Mouse (Mus musculus) adrenal gland, adult 18-20 months (tissue): Measurements from ENCODE around the gene Slc39a11. TPM values are rescaled to one million over a fixed set of nuclear protein-coding genes. Genes with fewer than 3 reads are reported as not detected.
"Not testable (repeated sequence)": the region's sequence is repeated elsewhere in the genome, so short reads cannot be mapped to it uniquely, and the experiment has no call there.

ENCODE experiments used
- DNase-seq, 2 experiments: peaks; one replicate each; pipeline ENCODE4 v3.0.0; 2021 to 2022; ENCODE audit warnings: low spot score in 2 of 2
- total RNA-seq, 2 experiments: library from RNA; stranded (reverse); gene quantifications; 1 replicate in 1 of 2; 2 replicates in 1 of 2; pipeline ENCODE4 v1.2.3; 2021

Slc39a11 gene
- total RNA-seq, 2 experiments from 2014 or later: 23.1 to 29.1 TPM

DNA sequence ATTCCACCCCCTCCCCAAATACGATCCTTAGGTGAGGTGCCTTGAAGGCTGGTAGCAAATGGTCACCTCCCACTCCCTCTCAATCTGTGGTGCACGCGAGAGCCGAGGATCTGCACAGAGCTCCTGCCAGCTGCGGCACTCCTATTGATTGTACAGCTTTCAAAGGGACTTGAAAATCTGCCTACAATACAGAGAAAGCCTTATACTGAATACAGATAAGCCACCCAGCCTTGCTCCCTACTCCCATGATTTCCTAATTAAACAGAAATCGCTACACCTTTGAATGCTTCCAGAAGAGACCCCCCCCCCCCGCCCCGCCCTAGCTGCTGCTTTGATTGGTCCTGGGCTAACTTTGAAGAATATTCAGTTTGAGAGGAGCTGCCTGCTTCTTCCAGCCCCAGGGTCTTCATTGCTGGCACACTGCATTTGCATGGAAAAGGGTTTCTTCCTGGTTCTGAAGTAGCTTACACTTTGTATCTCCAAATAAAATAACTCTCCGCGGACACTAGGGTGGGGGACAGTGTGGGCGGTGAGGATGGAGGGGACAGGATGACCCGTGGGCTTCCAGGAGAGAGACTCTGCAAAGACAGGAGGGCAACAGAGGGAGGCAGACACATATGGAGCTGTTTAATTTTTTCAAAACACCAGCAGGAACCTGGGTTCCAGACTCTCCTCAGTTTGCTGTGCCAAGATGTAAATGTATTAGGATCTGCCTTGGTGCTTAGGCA lies 48.1 kb downstream of the Slc39a11 start:
- DNase-seq: no peak

DNA sequence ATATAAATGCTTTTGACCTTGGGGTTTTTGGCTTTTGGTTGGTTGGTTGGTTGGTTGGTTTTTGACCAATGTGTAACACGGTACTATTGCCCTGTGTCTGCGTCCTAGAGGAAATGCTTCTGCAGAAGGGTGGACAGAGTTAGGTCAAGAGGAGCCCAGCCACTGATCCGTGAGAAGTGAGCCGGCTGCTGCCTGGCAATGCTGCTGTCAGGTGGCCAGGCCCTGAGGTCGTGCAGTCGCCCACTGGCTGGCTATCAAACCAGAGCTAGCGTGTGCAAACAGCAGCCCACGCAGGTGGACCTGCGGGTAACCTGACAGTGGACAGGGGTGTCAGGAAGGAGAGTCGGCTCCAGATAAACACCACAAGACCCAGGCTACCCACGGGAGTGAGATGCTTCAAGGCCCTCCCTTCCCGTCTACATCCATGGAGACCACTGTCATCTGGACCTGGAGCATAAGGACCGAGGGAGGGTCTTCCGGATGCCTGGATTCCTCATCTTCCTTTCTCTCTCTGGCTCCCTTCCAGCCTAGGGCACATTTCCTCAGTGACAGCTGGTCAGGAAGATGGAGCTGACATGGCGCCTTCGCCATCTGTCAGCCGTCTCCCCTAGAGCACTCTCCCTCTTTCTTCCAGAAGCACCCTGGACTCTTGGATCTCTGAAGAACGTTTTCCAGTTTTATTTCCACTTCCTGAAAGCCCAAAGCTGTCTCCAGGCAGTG lies 49.2 kb downstream of the Slc39a11 start:
- DNase-seq: no peak

DNA sequence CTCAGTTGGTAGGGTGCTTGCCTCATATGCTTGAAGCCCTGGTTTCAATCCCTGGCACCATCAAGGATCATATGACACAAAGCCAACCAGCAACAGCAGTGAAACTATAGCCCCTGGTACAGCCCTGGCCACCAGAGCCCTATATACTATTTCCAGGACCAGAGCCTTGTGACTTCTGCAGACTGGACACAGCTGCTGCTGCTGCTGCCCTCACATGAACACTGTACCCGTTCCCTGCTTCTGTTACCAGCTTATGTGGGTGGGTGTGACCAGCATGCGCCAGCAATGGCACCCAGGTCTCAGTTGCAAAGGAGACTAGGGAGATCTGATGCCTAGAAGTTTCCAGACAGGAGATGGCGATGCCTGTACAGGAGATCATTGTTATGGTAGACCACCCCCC lies 52.2 kb downstream of the Slc39a11 start:
- DNase-seq: no peak

DNA sequence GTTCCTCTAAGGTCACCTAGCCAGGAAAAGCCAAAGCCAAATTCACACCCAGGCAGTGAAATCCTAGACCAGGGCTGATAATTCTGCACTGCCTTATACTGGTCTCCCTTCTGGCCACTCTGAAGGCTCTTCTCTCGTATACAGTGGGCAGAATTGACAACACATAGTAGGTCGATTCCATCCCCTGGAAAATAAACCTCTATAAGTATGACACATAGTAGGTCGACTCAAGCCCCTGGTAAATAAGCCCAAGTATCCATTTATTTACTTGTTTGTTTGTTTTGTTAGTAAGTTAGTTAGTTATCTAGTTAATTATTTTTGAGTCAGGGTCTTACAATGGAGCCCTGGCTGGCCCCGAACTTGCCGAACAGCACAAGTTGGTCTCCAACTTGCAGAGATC lies 54.7 kb downstream of the Slc39a11 start:
- no peak for DNase-seq

DNA sequence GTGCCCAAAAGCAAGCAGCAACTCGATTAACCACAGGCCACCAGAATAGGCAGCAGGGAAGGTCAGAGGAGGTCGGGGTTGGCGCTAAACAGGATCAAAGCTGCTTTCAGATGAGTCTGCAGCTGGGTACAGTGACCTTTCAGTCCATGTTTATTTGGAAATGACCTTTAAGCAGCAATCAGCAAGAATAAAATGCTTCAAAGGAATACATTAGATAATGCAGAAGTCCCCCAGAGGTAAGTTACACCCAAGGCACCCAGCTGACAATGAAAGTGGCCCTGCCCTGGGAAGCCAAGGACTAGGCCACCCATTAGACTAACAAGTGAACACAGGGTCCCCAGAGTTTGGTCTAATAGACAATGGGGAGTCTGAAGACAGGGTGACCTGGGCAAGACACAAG lies 60.9 kb downstream of the Slc39a11 start:
- no peak for DNase-seq

DNA sequence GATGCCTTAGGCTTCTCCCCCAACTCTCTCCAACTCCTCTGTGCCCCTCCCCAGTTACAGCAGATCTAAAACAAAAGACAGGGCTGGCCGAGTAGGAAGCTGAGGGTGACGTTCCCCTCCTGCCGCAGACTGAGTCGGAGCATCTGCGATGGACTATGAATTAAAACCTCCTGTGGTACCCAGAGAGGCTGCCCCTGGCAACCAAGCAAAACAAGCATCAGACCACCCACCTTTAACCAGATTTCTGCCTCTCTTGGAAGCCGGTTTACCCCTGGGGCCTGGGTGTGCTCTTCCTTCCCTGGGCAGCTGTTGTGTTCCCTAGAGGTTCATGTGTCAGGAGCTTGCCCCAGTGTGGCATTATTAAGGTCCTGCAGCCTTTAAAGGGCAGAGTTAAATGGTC lies 63.5 kb downstream of the Slc39a11 start:
- DNase-seq: no peak

DNA sequence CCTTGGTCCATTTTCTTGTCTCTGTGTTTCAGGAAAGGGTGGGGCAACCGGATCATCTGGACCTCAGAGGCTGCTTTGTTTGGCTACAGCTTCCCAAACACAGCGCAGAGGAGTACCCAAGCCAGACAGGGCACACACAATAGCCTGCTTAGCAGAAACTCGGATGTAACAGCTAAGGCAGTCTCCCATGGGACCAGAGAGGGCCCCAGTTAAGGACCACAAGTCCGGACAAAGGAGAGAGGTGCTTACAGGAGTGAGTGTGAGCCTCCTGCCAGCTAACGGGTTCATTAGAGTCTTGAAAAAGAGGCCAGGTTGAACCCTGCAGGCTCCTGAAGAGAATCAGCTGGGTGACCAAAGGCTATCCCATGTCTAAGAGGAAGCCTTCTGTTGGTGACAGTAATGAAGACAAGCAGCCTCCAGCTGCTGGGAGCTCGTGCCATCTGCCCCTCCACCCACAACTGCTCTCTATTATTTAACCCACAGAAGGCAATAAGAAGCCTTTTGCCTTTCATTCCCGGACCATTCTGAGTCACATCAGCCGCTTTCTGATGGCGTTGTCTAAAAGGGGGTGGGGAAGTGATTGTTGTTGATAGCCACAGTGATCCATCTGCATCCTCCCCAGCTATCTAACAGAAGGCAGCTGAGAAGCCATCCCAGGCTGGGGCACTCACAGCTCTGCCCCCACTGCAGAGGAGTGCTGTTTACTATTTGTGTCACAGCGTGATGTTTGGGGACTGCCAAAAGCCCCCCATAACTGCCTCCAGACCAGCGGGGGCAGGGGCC lies 65.8 kb downstream of the Slc39a11 start:
- DNase-seq: no peak

DNA sequence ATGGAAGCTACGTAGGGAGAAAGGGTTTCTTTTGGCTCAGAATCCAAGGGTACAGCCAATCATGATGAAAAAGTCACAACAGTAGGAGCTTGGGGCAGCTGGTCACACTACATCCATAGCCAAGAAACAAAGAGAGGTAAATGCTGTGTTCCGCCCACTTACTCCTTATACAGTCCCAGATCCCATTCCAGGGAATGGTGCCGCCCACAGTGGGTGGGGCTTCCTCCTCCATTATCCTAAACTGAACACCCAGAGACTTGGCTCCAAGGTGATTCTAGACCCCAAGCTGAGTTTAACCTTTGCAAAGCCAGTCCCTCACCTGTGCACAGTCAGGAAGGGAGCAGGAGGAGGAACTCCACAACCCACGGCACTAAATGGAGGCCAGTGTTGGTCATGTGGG lies 72.7 kb downstream of the Slc39a11 start:
- no peak for DNase-seq

DNA sequence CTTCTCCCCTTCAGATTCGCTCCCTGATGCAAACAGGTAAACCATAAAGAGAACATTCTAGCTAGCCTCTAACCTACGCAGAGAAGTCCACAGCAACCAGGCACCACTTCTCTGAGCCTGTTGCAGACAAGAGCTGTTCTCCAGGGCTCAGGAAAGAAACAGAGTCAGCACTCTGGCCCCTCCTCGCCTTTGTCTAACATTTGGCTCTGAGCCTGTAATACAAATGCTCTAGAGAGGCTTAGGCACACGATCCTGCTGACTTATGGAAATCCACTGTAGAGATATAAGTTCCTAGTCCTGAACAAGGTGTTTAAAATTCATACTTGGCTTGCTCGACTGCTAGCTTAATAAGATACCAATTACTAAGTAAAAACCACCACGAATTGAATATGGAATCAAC lies 77.2 kb downstream of the Slc39a11 start:
- DNase-seq: no peak

DNA sequence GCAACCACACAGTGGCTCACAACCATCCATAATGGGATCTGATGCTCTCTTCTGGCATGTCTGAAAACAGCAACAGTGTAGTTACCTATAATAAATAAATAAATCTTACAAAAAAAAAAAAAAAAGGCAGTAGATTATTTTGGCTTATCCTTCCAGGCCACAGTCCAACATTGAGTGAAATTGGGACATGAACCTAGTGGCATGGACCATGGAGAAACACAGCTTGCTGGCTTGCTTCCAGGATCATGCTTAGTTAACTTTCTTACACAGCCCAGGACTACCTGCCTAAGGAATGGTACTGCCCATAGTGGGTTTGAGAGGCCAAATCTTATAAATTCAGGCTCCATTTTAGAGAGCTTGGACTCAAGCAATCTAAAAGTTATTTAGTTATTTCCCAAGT lies 78.3 kb downstream of the Slc39a11 start:
- DNase-seq: no peak

DNA sequence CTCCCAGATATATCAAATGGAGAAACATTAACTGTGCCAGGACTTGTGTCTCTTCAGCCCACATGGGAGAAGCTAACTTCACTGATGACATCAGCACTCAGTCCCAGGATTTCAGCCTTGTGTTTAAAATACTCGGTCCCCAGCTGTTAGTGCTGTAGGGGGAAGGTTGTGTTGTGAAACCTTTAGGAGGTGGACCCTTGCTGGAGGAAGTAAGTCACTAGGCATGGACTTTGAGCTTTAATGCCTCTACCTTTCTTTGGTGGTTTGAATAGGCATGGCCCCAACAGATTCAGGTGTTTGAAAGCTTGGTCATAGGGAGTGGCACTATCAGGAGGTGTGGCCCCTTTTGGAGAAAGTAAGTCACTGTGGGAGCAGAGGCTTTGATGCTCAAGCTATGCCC lies 80.9 kb downstream of the Slc39a11 start:
- DNase-seq: no peak

DNA sequence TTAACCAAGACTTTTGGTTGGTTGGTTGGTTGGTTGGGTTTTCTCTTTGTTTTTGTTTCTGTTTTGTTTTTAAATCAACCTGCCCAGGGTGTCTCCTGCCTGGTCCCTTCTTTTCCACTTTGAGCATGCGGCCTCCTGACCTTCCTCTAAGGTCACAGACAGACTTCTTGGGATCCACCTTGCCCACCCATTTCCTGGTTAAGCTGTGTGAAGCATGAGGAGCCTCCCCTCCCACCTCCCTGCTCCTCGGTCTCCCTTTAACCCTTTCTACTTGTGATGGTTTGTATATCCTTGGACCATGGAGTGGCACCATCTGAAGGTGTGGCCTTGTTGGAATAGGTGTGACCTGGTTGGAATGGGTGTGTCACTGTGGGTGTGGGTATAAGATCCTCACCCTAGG lies 82.0 kb downstream of the Slc39a11 start:
- not testable (repeated sequence) for DNase-seq

DNA sequence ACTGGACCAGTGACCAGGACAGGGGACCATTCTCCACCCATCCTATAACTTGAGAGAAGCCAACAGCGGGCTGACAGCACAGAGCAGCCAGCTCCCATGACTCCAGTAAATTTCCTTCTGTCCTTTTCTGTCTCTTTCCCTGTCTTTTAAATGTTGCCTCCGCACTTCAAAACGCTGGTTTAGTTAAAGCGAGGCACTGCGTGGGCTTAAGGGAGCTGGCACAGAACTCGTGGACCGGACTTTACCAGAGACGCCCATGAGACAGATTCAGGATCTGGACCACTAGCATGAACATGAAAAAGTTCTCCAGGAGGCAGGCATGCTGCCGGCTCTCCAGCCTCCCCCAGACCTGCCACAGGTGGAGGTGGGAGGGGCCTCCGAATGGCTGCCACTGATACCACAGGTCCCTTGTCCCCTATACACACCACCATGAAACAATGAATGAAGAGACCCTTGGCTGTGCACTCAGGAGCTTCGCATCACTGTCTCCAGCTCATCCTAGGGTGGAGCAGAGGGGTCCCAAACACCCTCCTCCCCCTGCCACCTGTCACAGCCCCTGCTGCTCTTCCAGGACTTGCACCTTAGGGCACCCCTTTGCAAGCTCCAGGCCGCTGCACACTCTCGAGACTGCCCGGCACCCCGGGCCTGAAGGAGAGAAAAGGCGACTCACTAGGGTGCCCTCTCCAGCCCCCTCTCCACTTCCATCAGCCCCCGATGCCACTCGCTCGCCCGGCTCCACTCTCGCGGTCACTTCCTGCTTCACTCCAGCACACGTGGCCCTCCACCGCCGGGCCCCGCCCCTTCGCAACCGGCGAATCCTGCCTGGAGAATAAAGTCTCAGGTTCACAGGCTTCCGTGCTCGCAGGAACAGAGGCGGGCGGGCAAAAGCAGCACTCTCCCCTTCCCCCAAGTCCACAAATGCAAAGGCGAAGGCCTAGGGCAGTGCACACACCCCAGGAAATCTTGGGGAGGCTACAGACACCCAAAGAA lies 84.6 kb downstream of the Slc39a11 start:
- peak; percentile 74 to 76 for DNase-seq

DNA sequence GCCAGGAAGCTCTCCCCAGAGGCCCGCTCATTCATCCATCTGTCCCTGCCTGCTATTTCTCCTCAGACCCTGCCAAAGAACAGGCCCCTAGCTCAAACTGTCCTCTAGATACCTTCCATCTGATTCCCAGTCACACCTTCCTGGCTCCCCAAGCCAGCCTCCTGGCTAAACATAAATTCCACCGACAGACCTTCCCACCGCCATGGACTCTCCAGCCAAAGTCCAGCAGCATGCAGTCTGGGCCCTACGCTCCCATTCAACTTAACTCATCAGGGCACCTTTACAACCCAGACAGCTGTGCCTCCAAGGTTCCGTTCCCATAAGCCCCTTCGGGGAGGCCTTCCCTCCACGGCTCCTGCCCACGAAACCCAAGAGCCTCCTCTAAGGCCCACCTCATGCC lies 87.6 kb downstream of the Slc39a11 start:
- no peak for DNase-seq

DNA sequence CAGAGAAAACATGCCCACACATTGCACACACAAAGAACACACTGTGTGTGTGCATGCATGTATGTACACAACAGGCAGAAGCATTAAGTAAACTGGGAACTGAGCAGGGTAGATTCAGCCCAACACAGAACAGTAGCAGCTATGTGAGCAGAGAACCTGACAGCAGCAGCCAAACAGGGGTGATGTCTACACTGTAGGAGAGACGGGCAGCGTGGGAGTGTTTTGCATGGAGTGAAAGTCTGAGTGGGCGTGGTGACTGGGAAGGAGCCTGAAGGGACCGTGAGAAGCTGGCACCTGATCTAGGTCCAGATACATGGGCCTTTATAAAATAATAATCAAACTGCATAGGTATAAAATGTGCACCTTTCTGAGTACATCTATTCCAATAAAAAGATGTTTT lies 89.7 kb downstream of the Slc39a11 start:
- no peak for DNase-seq

DNA sequence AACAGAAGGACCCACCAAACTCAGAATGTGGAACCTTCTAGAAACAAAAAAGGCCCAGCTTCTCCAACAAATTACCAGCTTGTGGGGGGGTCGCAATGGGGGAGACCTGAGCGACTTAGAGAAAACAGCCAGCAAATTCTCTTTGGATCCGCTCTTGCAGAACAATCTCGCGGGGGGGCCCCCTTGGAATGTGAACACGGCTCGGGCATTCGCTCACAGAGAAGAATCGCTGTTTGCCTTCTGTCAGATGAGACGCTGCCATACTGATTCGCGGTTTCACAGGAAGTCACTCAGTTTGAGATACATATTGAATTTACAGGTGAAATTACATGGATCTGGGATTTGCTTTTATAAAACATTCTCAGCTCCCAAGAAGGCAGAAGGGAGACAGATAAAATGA lies 91.4 kb downstream of the Slc39a11 start:
- DNase-seq: no peak

DNA sequence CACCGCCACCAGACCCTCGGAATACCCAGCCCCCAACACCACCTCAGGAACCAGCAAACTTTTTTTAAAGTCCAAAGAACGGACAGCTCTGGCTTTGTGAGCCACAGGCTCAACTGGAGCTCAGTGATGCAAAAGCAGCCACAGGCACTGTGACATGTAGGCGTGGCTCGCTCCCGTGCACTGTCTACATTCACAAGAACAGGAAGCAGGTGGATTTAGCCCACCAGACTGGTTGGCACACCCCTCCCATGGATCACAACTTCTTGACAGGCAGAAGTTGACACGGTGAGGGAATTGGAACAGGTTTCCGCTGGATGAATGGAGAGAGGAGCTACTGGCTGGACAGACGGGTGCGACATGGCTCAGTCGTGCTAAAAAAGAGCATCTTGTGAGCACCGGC lies 93.7 kb downstream of the Slc39a11 start:
- DNase-seq: no peak

DNA sequence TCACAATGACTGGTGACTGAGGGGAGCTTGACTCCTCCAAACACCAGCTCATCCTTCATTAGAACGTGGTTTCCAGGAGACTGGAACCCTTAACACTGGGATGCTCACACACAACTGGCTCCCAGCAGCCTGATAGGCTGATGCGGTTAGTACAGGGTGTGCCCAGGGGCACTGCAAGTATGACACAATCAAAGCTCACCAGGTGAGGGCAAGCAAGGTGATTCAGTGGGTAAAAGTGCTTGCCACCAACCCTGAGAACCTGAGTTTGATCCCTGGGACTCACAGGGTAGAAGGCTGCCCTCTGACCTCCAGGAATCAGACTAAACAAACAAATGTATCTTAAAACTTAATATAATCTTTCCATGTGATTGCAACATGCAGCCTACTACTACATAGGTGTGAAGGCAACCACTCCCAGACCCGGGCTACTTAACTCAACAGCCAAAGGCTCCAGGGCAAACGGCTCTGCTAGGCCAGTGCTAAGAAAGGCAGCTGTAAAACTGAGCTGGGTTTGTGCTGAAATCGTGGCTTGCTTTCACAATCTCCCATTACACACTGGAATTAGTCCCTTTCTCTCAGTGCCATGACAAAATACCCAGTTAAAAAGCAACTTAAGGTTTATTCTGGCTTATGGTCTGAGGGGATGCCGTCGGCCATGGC lies 95.0 kb downstream of the Slc39a11 start:
- no peak for DNase-seq

DNA sequence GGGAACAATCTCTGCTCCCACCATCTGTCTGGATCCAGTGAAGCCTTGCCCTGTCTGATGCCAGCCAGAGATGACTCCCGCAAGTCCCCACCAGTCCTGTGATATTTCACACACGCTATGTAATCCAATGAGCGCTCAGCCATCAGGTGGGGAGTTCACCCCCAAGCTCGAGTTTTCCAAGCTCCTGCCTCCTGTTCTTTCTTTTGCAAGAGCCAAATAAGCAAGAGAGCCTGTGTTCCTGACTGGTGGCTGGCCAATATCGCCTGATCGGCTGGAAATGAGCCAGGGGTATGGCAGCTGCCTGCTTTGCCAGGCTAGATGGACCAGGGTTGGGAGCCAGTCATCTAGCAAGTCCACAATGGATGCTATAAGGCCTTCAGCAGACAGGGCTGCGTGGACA lies 95.7 kb downstream of the Slc39a11 start:
- no peak for DNase-seq

DNA sequence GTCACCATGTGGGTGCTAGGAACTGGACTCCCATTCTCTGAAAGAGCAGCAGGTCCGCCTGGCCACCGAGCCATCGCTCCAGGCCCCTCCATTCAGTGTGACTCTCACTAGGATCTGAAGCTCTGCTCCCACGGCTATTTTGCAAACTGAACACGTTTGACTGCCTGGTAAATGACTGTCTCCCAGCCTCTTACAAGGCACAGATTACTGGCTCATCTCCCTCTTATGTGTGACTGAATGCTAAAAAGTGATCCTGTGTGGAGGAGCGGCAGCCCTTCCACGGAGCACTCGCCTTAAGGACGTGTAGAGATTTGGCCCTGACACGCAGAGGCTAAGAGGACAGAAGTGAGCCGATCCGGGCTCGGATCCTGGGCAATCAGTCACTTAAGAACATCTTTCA lies 96.3 kb downstream of the Slc39a11 start:
- no peak for DNase-seq
